Mouse (Mus musculus) lung, embryonic 14.5 days (tissue): Measurements from ENCODE around the gene Avil. TPM values are rescaled to one million over a fixed set of nuclear protein-coding genes. Genes with fewer than 3 reads are reported as not detected.
A peak's percentile ranks its signal among the peaks of the same experiment; 100 is the strongest.

Source experiments
- ATAC-seq: fragments of 200-750 bp; cut with Nextera tagmentation; 2 replicates; pipeline ENCODE4 v1.8.0; 2017; ENCODE audit warnings: mild to moderate bottlenecking, moderate TSS enrichment, moderate library complexity; ENCODE audit not compliant: insufficient read depth
- DNase-seq: peaks from one replicate; pipeline ENCODE4 v3.0.0-alpha.2; 2015
- H3K27ac ChIP-seq: fragments of 300-500 bp; sonication (generic); 2 replicates; pipeline ENCODE4 v1.5.1; 2014; ENCODE audit warnings: low read depth, mild to moderate bottlenecking, moderate library complexity
- H3K27me3 ChIP-seq: fragments of 300-500 bp; sonication (generic); 2 replicates; pipeline ENCODE4 v1.6.1; 2014; ENCODE audit warnings: low read length, control low read depth; ENCODE audit not compliant: insufficient read depth
- H3K36me3 ChIP-seq: fragments of 300-500 bp; sonication (generic); 2 replicates; pipeline ENCODE4 v1.6.1; 2014; ENCODE audit warnings: control low read depth; ENCODE audit not compliant: insufficient read depth
- H3K4me1 ChIP-seq: fragments of 300-500 bp; sonication (generic); 2 replicates; pipeline ENCODE4 v1.6.1; 2014; ENCODE audit warnings: antibody characterized with exemption, control low read depth; ENCODE audit not compliant: insufficient read depth
- H3K4me2 ChIP-seq: fragments of 300-500 bp; sonication (generic); 2 replicates; pipeline ENCODE4 v1.6.1; 2014; ENCODE audit warnings: mild to moderate bottlenecking
- H3K4me3 ChIP-seq: fragments of 300-500 bp; sonication (generic); 2 replicates; pipeline ENCODE4 v1.5.1; 2014; ENCODE audit warnings: low read depth, low read length
- H3K9ac ChIP-seq: fragments of 300-500 bp; sonication (generic); 2 replicates; pipeline ENCODE4 v1.6.1; 2014
- H3K9me3 ChIP-seq: fragments of 300-500 bp; sonication (generic); 2 replicates; pipeline ENCODE4 v1.6.1; 2016; ENCODE audit warnings: low read depth, low read length, control low read depth
- CTCF ChIP-seq: IDR thresholded peaks from 2 replicates; pipeline ENCODE4 v1.5.1; 2016; ENCODE audit warnings: antibody characterized with exemption, low read depth
- WGBS: fragments of 180-500 bp; shearing (Covaris S2); extraction: QIAGEN DNeasy Blood & Tissue Kit; methylation state at CpG from one replicate; pipeline ENCODE4 v1.1.7; 2014; 5-methylcytosine and 5-hydroxymethylcytosine counted together
- polyA plus RNA-seq: library from polyadenylated mRNA; unstranded; fragments of >200 nt; fragmentation: Nextera tagmentation; extraction: Ambion mirVana; gene quantifications from 2 replicates; pipeline ENCODE4 v1.2.1, GENCODE M21; 2014

Avil gene
- polyA plus RNA-seq, 1 experiment from 2014 or later: 0.13 TPM

GRCm38 (mm10) chr10:126962271-126962965 is 38.1 kb upstream of the Avil start:
- Histone ChIP-seq H3K9me3 (no peaks in the 10 kb centered on the region), H3K9ac (no peak overlapping the region; the same call in 1 of the 2 replicates), H3K27ac (peak overlapping the region; percentile 93), H3K4me3 (peak overlapping the region; percentile 12; the same call in 1 of the 2 replicates), H3K4me1 (peaks cover 19% of the 10 kb centered on the region), H3K36me3 (no peaks in the 10 kb centered on the region), H3K27me3 (no peaks in the 10 kb centered on the region), H3K4me2 (peak overlapping the region; percentile 43)
- ATAC-seq: peak; percentile 87
- DNase-seq: peak; percentile 93
- TF ChIP-seq CTCF: no peak
- 16% methylated on average over 15 of the region's 15 CpGs for WGBS

- Histone ChIP-seq H3K27ac (peak overlapping the region; percentile 93), H3K4me1 (peaks cover 16% of the 10 kb centered on the region), H3K4me3 (no peak overlapping the region), H3K4me2 (peak overlapping the region; percentile 43; the same call in 1 of the 2 replicates), H3K9me3 (no peaks in the 10 kb centered on the region), H3K27me3 (no peaks in the 10 kb centered on the region), H3K36me3 (no peaks in the 10 kb centered on the region), H3K9ac (no peak overlapping the region)
- peak; percentile 70 for DNase-seq
- TF ChIP-seq CTCF: no peak
- WGBS: 25% methylated on average over 6 of the region's 6 CpGs
- peak; percentile 9; the same call in 1 of the 2 replicates for ATAC-seq
Observed at GRCm38 (mm10) chr10:126962966-126963330, 37.6 kb upstream of the Avil start.

- Histone ChIP-seq H3K36me3 (no peaks in the 10 kb centered on the region), H3K9me3 (no peaks in the 10 kb centered on the region), H3K9ac (no peak overlapping the region), H3K4me1 (peaks cover 16% of the 10 kb centered on the region), H3K4me2 (no peak overlapping the region), H3K27ac (peak overlapping the region; percentile 93), H3K27me3 (no peaks in the 10 kb centered on the region), H3K4me3 (no peak overlapping the region)
- ATAC-seq: no peak
- no peak for DNase-seq
- 81% methylated on average over 8 of the region's 8 CpGs for WGBS
- TF ChIP-seq CTCF: no peak
Observed at GRCm38 (mm10) chr10:126963821-126964220, 36.7 kb upstream of the Avil start.

- peak overlapping the region; percentile 39 for H3K4me2 ChIP-seq
- DNase-seq (no peak), ATAC-seq (peak; percentile 16; the same call in 1 of the 2 replicates)
- TF ChIP-seq CTCF: no peak
- peak overlapping the region; percentile 84 for H3K27ac ChIP-seq
- no peaks in the 10 kb centered on the region for H3K9me3 ChIP-seq
- no peaks in the 10 kb centered on the region for H3K27me3 ChIP-seq
- WGBS: 7% methylated on average over 12 of the region's 12 CpGs
- no peak overlapping the region for H3K4me3 ChIP-seq
- no peaks in the 10 kb centered on the region for H3K36me3 ChIP-seq
- H3K4me1 ChIP-seq: peaks cover 21% of the 10 kb centered on the region
- no peak overlapping the region for H3K9ac ChIP-seq
Observed at GRCm38 (mm10) chr10:126971363-126972050, 29.0 kb upstream of the Avil start.

GRCm38 (mm10) chr10:126972051-126972725 is 28.3 kb upstream of the Avil start:
- Histone ChIP-seq H3K27me3 (no peaks in the 10 kb centered on the region), H3K4me2 (peak overlapping the region; percentile 39), H3K9me3 (no peaks in the 10 kb centered on the region), H3K4me3 (no peak overlapping the region), H3K4me1 (peaks cover 25% of the 10 kb centered on the region), H3K9ac (peak overlapping the region; percentile 4; the same call in 1 of the 2 replicates), H3K27ac (peak overlapping the region; percentile 84), H3K36me3 (no peaks in the 10 kb centered on the region)
- TF ChIP-seq CTCF: no peak
- ATAC-seq (peak; percentile 84), DNase-seq (peak; percentile 91)
- 9% methylated on average over 13 of the region's 13 CpGs for WGBS

GRCm38 (mm10) chr10:126972988-126973387 is 27.5 kb upstream of the Avil start:
- no peaks in the 10 kb centered on the region for H3K9me3 ChIP-seq
- H3K9ac ChIP-seq: no peak overlapping the region
- no peak for TF ChIP-seq CTCF
- no peak for ATAC-seq
- H3K4me2 ChIP-seq: no peak overlapping the region
- 30% methylated on average over 7 of the region's 7 CpGs for WGBS
- H3K27ac ChIP-seq: peak overlapping the region; percentile 84
- no peak overlapping the region for H3K4me3 ChIP-seq
- no peaks in the 10 kb centered on the region for H3K27me3 ChIP-seq
- no peak for DNase-seq
- H3K4me1 ChIP-seq: peaks cover 27% of the 10 kb centered on the region
- no peaks in the 10 kb centered on the region for H3K36me3 ChIP-seq

GRCm38 (mm10) chr10:126975706-126976105 is 24.8 kb upstream of the Avil start:
- no peak for TF ChIP-seq CTCF
- Histone ChIP-seq H3K27ac (peak overlapping the region; percentile 68), H3K36me3 (0 out of 2 replicates have a peak, but pooled peaks cover 6% of the 10 kb centered on the region), H3K9ac (no peak overlapping the region), H3K4me1 (peaks cover 28% of the 10 kb centered on the region), H3K9me3 (no peaks in the 10 kb centered on the region), H3K27me3 (no peaks in the 10 kb centered on the region), H3K4me2 (no peak overlapping the region), H3K4me3 (no peak overlapping the region)
- ATAC-seq (no peak), DNase-seq (peak; percentile 72)
- WGBS: 70% methylated on average over 6 of the region's 6 CpGs
